Mouse (Mus musculus) CH12.LX (cell line): ENCODE measurements at regions not wholly inside any gene's neighbourhood (a gene's known extent, or its start where the extent isn't known, plus 50 kb on each side); places are given as distances from the start of the nearest gene placed in this dataset.

Experiments used
- DNase-seq: peaks from one replicate; pipeline ENCODE4 v3.0.0-alpha.2; 2013; ENCODE audit errors: extremely low read depth
- H3K27ac ChIP-seq: 2 replicates; pipeline ENCODE4 v1.5.1; 2012; ENCODE audit warnings: low read depth, mild to moderate bottlenecking, control low read depth, moderate library complexity; ENCODE audit not compliant: insufficient read depth
- H3K27me3 ChIP-seq: replicated peaks from 2 replicates; pipeline ENCODE3; 2012; ENCODE audit warnings: inconsistent platforms
- H3K36me3 ChIP-seq, 2 experiments: replicated peaks in 1 of 2; 2 replicates each; pipeline versions ENCODE3 to v1.6.1; 2012; ENCODE audit warnings: inconsistent platforms in 1 of 2, low read length in 1 of 2, mild to moderate bottlenecking in 1 of 2, mixed read lengths in 1 of 2, moderate library complexity in 1 of 2; ENCODE audit not compliant: control insufficient read depth in 1 of 2, insufficient read depth in 1 of 2
- H3K4me1 ChIP-seq, 2 experiments: 2 replicates each; pipeline ENCODE4 v1.6.1; 2012; ENCODE audit warnings: inconsistent platforms in 1 of 2, moderate library complexity in 1 of 2; ENCODE audit not compliant: insufficient read depth in 2 of 2, control insufficient read depth in 1 of 2
- H3K4me2 ChIP-seq: 2 replicates; pipeline ENCODE4 v1.6.1; 2012; ENCODE audit warnings: low read depth, mild to moderate bottlenecking, control low read depth; ENCODE audit not compliant: poor library complexity, insufficient read depth, severe bottlenecking
- H3K4me3 ChIP-seq, 3 experiments: fragments of 150-350 bp in 1 of 3; sonication (generic) in 1 of 3; replicated peaks in 1 of 3; 2 replicates each; pipeline versions ENCODE3 to v1.5.1; 2011 to 2012; ENCODE audit warnings: low read depth in 2 of 3, low read length in 2 of 3, mild to moderate bottlenecking in 2 of 3, moderate library complexity in 2 of 3, control low read depth in 1 of 3, improper control_type of control experiment in 1 of 3, inconsistent platforms in 1 of 3, mixed read lengths in 1 of 3; ENCODE audit not compliant: poor library complexity in 1 of 3
- H3K79me2 ChIP-seq: replicated peaks from 2 replicates; pipeline ENCODE4 v1.6.1; 2012; ENCODE audit warnings: mild to moderate bottlenecking, moderate library complexity; ENCODE audit not compliant: control insufficient read depth, poor library complexity, insufficient read depth, severe bottlenecking; ENCODE audit errors: extremely low read depth
- H3K9ac ChIP-seq: 2 replicates; pipeline ENCODE4 v1.6.1; 2012; ENCODE audit warnings: low read depth, mild to moderate bottlenecking, control low read depth, moderate library complexity; ENCODE audit not compliant: insufficient read depth
- H3K9me3 ChIP-seq: replicated peaks from 2 replicates; pipeline ENCODE3; 2012; ENCODE audit warnings: low read length, inconsistent platforms, mixed read lengths
- CTCF ChIP-seq, 2 experiments: IDR thresholded peaks in 1 of 2; conservative IDR thresholded peaks in 1 of 2; 2 replicates each; pipeline ENCODE4 v1.5.1; 2011 to 2012; ENCODE audit warnings: low read depth in 2 of 2, low read length in 2 of 2, improper control_type of control experiment in 1 of 2, inconsistent platforms in 1 of 2, mild to moderate bottlenecking in 1 of 2, moderate library complexity in 1 of 2
- E2F4 ChIP-seq: IDR thresholded peaks from 2 replicates; pipeline ENCODE4 v1.6.1; 2011; ENCODE audit warnings: low read depth, low read length, improper control_type of control experiment; ENCODE audit not compliant: insufficient replicate concordance
- GABPA ChIP-seq: IDR thresholded peaks from 2 replicates; pipeline ENCODE4 v1.6.1; 2012; ENCODE audit warnings: low read depth, low read length, improper control_type of control experiment, inconsistent platforms; ENCODE audit not compliant: insufficient replicate concordance
- JUND ChIP-seq: conservative IDR thresholded peaks from 2 replicates; pipeline ENCODE4 v1.6.1; 2011; ENCODE audit warnings: low read depth, low read length, improper control_type of control experiment
- KAT2A ChIP-seq: IDR thresholded peaks from 2 replicates; pipeline ENCODE4 v1.6.1; 2012; ENCODE audit warnings: low read length, improper control_type of control experiment, inconsistent platforms; ENCODE audit not compliant: insufficient replicate concordance
- MAX ChIP-seq: IDR thresholded peaks from 2 replicates; pipeline ENCODE4 v1.6.1; 2011; ENCODE audit warnings: low read length, improper control_type of control experiment
- MAZ ChIP-seq: IDR thresholded peaks from 2 replicates; pipeline ENCODE4 v1.6.1; 2012; ENCODE audit warnings: low read depth, mild to moderate bottlenecking, inconsistent platforms, low read length, improper control_type of control experiment, moderate library complexity
- MEF2A ChIP-seq: IDR thresholded peaks from 2 replicates; pipeline ENCODE4 v1.6.1; 2014; ENCODE audit warnings: low read depth, mild to moderate bottlenecking, inconsistent platforms, low read length, improper control_type of control experiment, borderline replicate concordance
- MXI1 ChIP-seq: IDR thresholded peaks from 2 replicates; pipeline ENCODE4 v1.6.1; 2011; ENCODE audit warnings: mild to moderate bottlenecking, low read depth, low read length, improper control_type of control experiment
- NRF1 ChIP-seq: IDR thresholded peaks from 2 replicates; pipeline ENCODE4 v1.6.1; 2014; ENCODE audit warnings: low read depth, mild to moderate bottlenecking, inconsistent platforms, low read length, improper control_type of control experiment, moderate library complexity
- PAX5 ChIP-seq: IDR thresholded peaks from 2 replicates; pipeline ENCODE4 v1.6.1; 2012; ENCODE audit warnings: low read length, inconsistent platforms, mixed read lengths
- POLR2A ChIP-seq: IDR thresholded peaks from 2 replicates; pipeline ENCODE4 v1.6.1; 2011; ENCODE audit warnings: low read depth, mild to moderate bottlenecking, improper control_type of control experiment, low read length
- RCOR1 ChIP-seq: conservative IDR thresholded peaks from 2 replicates; pipeline ENCODE4 v1.6.1; 2012; ENCODE audit warnings: low read depth, mild to moderate bottlenecking, inconsistent platforms, low read length, improper control_type of control experiment
- SIN3A ChIP-seq: IDR thresholded peaks from 2 replicates; pipeline ENCODE4 v1.6.1; 2012; ENCODE audit warnings: low read length, improper control_type of control experiment, inconsistent platforms
- TBP ChIP-seq: conservative IDR thresholded peaks from 2 replicates; pipeline ENCODE4 v1.6.1; 2011; ENCODE audit warnings: low read depth, low read length, improper control_type of control experiment
- TCF12 ChIP-seq: IDR thresholded peaks from 2 replicates; pipeline ENCODE4 v1.6.1; 2014; ENCODE audit warnings: low read depth, mild to moderate bottlenecking, inconsistent platforms, low read length, improper control_type of control experiment
- UBTF ChIP-seq: IDR thresholded peaks from 2 replicates; pipeline ENCODE4 v1.6.1; 2012; ENCODE audit warnings: low read depth, mild to moderate bottlenecking, inconsistent platforms, low read length, improper control_type of control experiment, moderate library complexity
- ZC3H11A ChIP-seq: IDR thresholded peaks from 2 replicates; pipeline ENCODE4 v1.6.1; 2012; ENCODE audit warnings: low read depth, mild to moderate bottlenecking, inconsistent platforms, low read length, improper control_type of control experiment
- dilution Hi-C: fragments of 300-500 bp; cut with MboI; formaldehyde crosslinking; loops from 2 replicates; pipeline ENCODE4 v1.14.3; 2020; ENCODE audit warnings: low sequenced_read_pairs; ENCODE audit not compliant: extremely low pct_unique_long_range_greater_than_20kb, extremely low pct_ligation_motif_present
- in situ Hi-C: fragments of 300-500 bp; cut with MboI; formaldehyde crosslinking; loops from 3 replicates; pipeline ENCODE4 v1.14.3; 2019; ENCODE audit warnings: low sequenced_read_pairs, low pct_ligation_motif_present, low pct_unique_long_range_greater_than_20kb, mixed read lengths

- in situ Hi-C loops, result no loop called here
- H3K4me3 ChIP-seq, result no peak overlapping the region
- no peaks in the 10 kb centered on the region for H3K27me3 ChIP-seq
Observed at GRCm38 (mm10) chr16:81695241-81695640, 494.7 kb downstream of the Ncam2 start.

GRCm38 (mm10) chr16:81703419-81703818 lies 502.9 kb downstream of the Ncam2 start:
- Histone ChIP-seq H3K9ac (no peak overlapping the region), H3K79me2 (no peaks in the 10 kb centered on the region), H3K4me1 (no peaks in the 10 kb centered on the region), H3K27me3 (no peaks in the 10 kb centered on the region), H3K4me3 (no peak overlapping the region), H3K9me3 (peaks cover 53% of the 10 kb centered on the region), H3K4me2 (no peak overlapping the region), H3K36me3 (no peaks in the 10 kb centered on the region), H3K27ac (no peak overlapping the region)
- DNase-seq, result no peak
- TF ChIP-seq MAX (no peak), PAX5 (no peak), JUND (no peak), ZC3H11A (no peak), UBTF (no peak), TBP (no peak), RCOR1 (no peak), MXI1 (no peak), MEF2A (no peak), KAT2A (no peak), MAZ (no peak), TCF12 (no peak), POLR2A (no peak), NRF1 (no peak), CTCF (conservative IDR thresholded peaks at IDR 0.05 in 1 of 2, IDR thresholded peaks at IDR 0.05 in 1 of 2; ENCODE audit: low read depth in 2 of 2, low read length in 2 of 2) (no peak)
- dilution Hi-C loops, result no loop called here
- in situ Hi-C loops, result no loop called here

More at GRCm38 (mm10) chr16:81695241-81695640, 494.7 kb downstream of the Ncam2 start:
- Histone ChIP-seq H3K4me1 (no peaks in the 10 kb centered on the region), H3K9ac (no peak overlapping the region), H3K36me3 (no peaks in the 10 kb centered on the region), H3K9me3 (peaks cover 30% of the 10 kb centered on the region), H3K4me2 (no peak overlapping the region), H3K27ac (no peak overlapping the region), H3K79me2 (no peaks in the 10 kb centered on the region)
- no peak for DNase-seq
- dilution Hi-C loops, result no loop called here
- TF ChIP-seq TCF12 (no peak), GABPA (no peak), E2F4 (no peak), TBP (no peak), SIN3A (no peak)
